Mouse (Mus musculus) layer of hippocampus, adult 9-11 months (tissue): ENCODE measurements around the gene Dzip1l.
"Not testable (repeated sequence)": the region's sequence is repeated elsewhere in the genome, so short reads cannot be mapped to it uniquely, and the experiment has no call there.

Experiments used
- DNase-seq: peaks from one replicate; pipeline ENCODE4 v3.0.0; 2022

The Dzip1l gene

GRCm38 (mm10) chr9:99629281-99630011, at the start of gene Dzip1l:
Dzip1l (plus strand) TSS chr9:99629496.
- DNase-seq, result peak; percentile 62

- no peak for DNase-seq
Observed at GRCm38 (mm10) chr9:99580655-99581054, 48.6 kb upstream of the Dzip1l start.

GRCm38 (mm10) chr9:99587505-99588202, 41.6 kb upstream of the Dzip1l start:
- DNase-seq, result no peak

- no peak for DNase-seq
Observed at GRCm38 (mm10) chr9:99591144-99591543, 38.2 kb upstream of the Dzip1l start.

- DNase-seq, result not testable (repeated sequence)
Observed at GRCm38 (mm10) chr9:99599127-99599526, 30.2 kb upstream of the Dzip1l start.

- DNase-seq, result no peak
Observed at GRCm38 (mm10) chr9:99603566-99603965, 25.7 kb upstream of the Dzip1l start.

- no peak for DNase-seq
Observed at GRCm38 (mm10) chr9:99612202-99612601, 17.1 kb upstream of the Dzip1l start, which contains the start of gene A4gnt. A4gnt (plus strand) TSS chr9:99612502.

- no peak for DNase-seq
Observed at GRCm38 (mm10) chr9:99619688-99620087, 9.6 kb upstream of the Dzip1l start.

GRCm38 (mm10) chr9:99620196-99620595, 9.1 kb upstream of the Dzip1l start:
- no peak for DNase-seq

GRCm38 (mm10) chr9:99622034-99622433, 7.3 kb upstream of the Dzip1l start:
- DNase-seq, result no peak

- no peak for DNase-seq
Observed at GRCm38 (mm10) chr9:99622966-99623365, 6.3 kb upstream of the Dzip1l start.

- DNase-seq, result no peak
Observed at GRCm38 (mm10) chr9:99624117-99624516, 5.2 kb upstream of the Dzip1l start.

- DNase-seq, result no peak
Observed at GRCm38 (mm10) chr9:99628581-99628980, 715 bp upstream of the Dzip1l start.

GRCm38 (mm10) chr9:99630071-99630470, 775 bp downstream of the Dzip1l start:
- no peak for DNase-seq

- DNase-seq, result peak; percentile 19
Observed at GRCm38 (mm10) chr9:99630528-99631125, 1.3 kb downstream of the Dzip1l start.

- DNase-seq, result no peak
Observed at GRCm38 (mm10) chr9:99631781-99632180, 2.5 kb downstream of the Dzip1l start.

GRCm38 (mm10) chr9:99632264-99632663, 3.0 kb downstream of the Dzip1l start:
- DNase-seq, result no peak

- no peak for DNase-seq
Observed at GRCm38 (mm10) chr9:99636776-99637175, 7.5 kb downstream of the Dzip1l start.

- DNase-seq, result no peak
Observed at GRCm38 (mm10) chr9:99637227-99637626, 7.9 kb downstream of the Dzip1l start.

- DNase-seq, result no peak
Observed at GRCm38 (mm10) chr9:99637736-99638135, 8.4 kb downstream of the Dzip1l start.

GRCm38 (mm10) chr9:99639957-99640356, 10.7 kb downstream of the Dzip1l start:
- no peak for DNase-seq

GRCm38 (mm10) chr9:99645416-99645815, 16.1 kb downstream of the Dzip1l start:
- no peak for DNase-seq

GRCm38 (mm10) chr9:99646102-99646501, 16.8 kb downstream of the Dzip1l start:
- no peak for DNase-seq

GRCm38 (mm10) chr9:99660756-99661155, 31.5 kb downstream of the Dzip1l start:
- DNase-seq, result no peak
